Mouse (Mus musculus): ENCODE measurements around the gene Ccr6. TPM values are rescaled to one million over a fixed set of nuclear protein-coding genes. Genes with fewer than 3 reads are reported as not detected.

The Ccr6 gene
- polyA plus RNA-seq, 1 experiment = 4.8 TPM

- WGBS = 78% methylated on average over 3 of the region's 3 CpGs
- no peak overlapping the region for H3K4me3 ChIP-seq (replicated peaks; ENCODE audit: extremely low read depth, low read depth, low read length)
- DNase-seq = no peak
- no peak for TF ChIP-seq POLR2A (IDR thresholded peaks at IDR 0.05; ENCODE audit: borderline replicate concordance, extremely low read depth, low read depth, low read length)
- TF ChIP-seq CTCF (IDR thresholded peaks at IDR 0.05; ENCODE audit: insufficient read depth, low read length) = no peak
- no peaks in the 10 kb centered on the region for H3K4me1 ChIP-seq (ENCODE audit: control insufficient read depth, insufficient read depth, low read length)
These were observed 6.2 kb upstream of the Ccr6 start for GRCm38 (mm10) chr17:8229607-8230006.

- WGBS = 20% methylated on average over 5 of the region's 5 CpGs
- H3K4me1 ChIP-seq (ENCODE audit: control insufficient read depth, insufficient read depth, low read length) = no peaks in the 10 kb centered on the region
- no peak overlapping the region for H3K4me3 ChIP-seq (replicated peaks; ENCODE audit: extremely low read depth, low read depth, low read length)
- TF ChIP-seq CTCF (IDR thresholded peaks at IDR 0.05; ENCODE audit: insufficient read depth, low read length) = no peak
- TF ChIP-seq POLR2A (IDR thresholded peaks at IDR 0.05; ENCODE audit: borderline replicate concordance, extremely low read depth, low read depth, low read length) = no peak
- DNase-seq = no peak
These were observed 3.8 kb upstream of the Ccr6 start for GRCm38 (mm10) chr17:8232089-8232488.

GRCm38 (mm10) chr17:8233618-8234214 lies 2.1 kb upstream of the Ccr6 start:
- no peaks in the 10 kb centered on the region for H3K4me1 ChIP-seq (ENCODE audit: control insufficient read depth, insufficient read depth, low read length)
- DNase-seq = no peak
- H3K4me3 ChIP-seq (replicated peaks; ENCODE audit: extremely low read depth, low read depth, low read length) = no peak overlapping the region
- 47% methylated on average over 15 of the region's 15 CpGs for WGBS
- TF ChIP-seq CTCF (IDR thresholded peaks at IDR 0.05; ENCODE audit: insufficient read depth, low read length) = no peak
- TF ChIP-seq POLR2A (IDR thresholded peaks at IDR 0.05; ENCODE audit: borderline replicate concordance, extremely low read depth, low read depth, low read length) = no peak

GRCm38 (mm10) chr17:8234537-8234936 lies 1.3 kb upstream of the Ccr6 start:
- 75% methylated on average over 4 of the region's 4 CpGs for WGBS
- no peak for DNase-seq
- H3K4me1 ChIP-seq (ENCODE audit: control insufficient read depth, insufficient read depth, low read length) = no peaks in the 10 kb centered on the region
- TF ChIP-seq CTCF (IDR thresholded peaks at IDR 0.05; ENCODE audit: insufficient read depth, low read length) (no peak), POLR2A (IDR thresholded peaks at IDR 0.05; ENCODE audit: borderline replicate concordance, extremely low read depth, low read depth, low read length) (no peak)
- no peak overlapping the region for H3K4me3 ChIP-seq (replicated peaks; ENCODE audit: extremely low read depth, low read depth, low read length)

DNA sequence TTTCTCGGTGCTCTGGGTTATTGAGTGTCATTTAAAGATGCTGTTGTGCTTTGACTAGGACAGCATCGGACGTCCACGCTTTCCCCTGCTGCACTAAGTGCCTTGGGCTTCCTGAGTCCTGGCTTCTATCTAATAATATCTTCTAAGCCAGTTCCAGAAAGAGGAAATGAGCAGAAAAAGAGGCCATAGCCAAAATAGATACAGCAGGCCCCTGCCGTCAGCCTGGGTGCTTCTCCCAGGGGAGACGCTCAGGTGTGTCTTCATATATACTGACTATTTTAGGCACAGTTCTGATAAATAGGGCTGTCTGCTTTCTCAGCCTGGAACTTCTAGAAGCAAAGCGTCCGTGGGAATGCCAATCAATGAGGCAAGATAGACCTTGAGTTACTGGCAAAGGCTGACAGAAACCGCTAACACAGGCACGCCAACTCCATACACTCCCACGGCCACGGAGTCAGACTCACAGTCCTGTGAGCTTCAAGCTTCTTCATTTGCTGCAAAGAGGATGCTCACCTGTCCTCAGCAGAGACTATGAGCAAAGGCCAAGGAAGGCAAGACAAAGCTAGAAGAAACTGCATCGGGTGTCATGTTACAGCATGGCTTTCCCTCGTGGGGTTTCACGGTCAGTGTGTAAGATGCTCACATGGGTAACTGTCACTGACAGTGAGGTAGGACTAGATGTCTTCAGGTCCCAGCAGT lies 2.3 kb downstream of the Ccr6 start:
- DNase-seq = no peak
- Histone ChIP-seq H3K4me3 (replicated peaks; ENCODE audit: extremely low read depth, low read depth, low read length) (no peak overlapping the region), H3K4me1 (ENCODE audit: control insufficient read depth, insufficient read depth, low read length) (no peaks in the 10 kb centered on the region)
- WGBS = 64% methylated on average over 15 of the region's 15 CpGs
- TF ChIP-seq POLR2A (IDR thresholded peaks at IDR 0.05; ENCODE audit: borderline replicate concordance, extremely low read depth, low read depth, low read length) = no peak
- TF ChIP-seq CTCF (IDR thresholded peaks at IDR 0.05; ENCODE audit: insufficient read depth, low read length) = no peak

DNA sequence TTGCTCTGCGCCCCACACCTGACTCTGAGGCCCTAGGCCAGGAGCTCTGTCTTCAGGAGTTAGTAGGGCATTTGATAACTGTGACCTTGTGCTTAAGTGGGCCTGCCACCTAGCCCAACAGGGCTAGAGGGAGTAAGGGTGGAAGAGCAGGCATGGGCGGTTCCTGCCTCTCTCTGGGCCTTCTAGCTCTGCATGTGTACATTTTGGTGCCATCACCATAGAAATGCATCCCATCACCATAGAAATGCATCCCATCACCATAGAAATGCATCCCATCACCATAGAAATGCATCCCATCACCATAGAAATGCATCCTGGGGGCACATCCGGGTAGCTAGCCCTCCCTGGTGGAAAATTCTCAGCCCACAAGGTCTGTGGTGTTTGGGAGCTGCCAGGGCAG lies 3.7 kb downstream of the Ccr6 start:
- H3K4me1 ChIP-seq (ENCODE audit: control insufficient read depth, insufficient read depth, low read length) = no peaks in the 10 kb centered on the region
- no peak for DNase-seq
- no peak overlapping the region for H3K4me3 ChIP-seq (replicated peaks; ENCODE audit: extremely low read depth, low read depth, low read length)
- TF ChIP-seq CTCF (IDR thresholded peaks at IDR 0.05; ENCODE audit: insufficient read depth, low read length) = no peak
- TF ChIP-seq POLR2A (IDR thresholded peaks at IDR 0.05; ENCODE audit: borderline replicate concordance, extremely low read depth, low read depth, low read length) = no peak
- 84% methylated on average over 3 of the region's 3 CpGs for WGBS

DNA sequence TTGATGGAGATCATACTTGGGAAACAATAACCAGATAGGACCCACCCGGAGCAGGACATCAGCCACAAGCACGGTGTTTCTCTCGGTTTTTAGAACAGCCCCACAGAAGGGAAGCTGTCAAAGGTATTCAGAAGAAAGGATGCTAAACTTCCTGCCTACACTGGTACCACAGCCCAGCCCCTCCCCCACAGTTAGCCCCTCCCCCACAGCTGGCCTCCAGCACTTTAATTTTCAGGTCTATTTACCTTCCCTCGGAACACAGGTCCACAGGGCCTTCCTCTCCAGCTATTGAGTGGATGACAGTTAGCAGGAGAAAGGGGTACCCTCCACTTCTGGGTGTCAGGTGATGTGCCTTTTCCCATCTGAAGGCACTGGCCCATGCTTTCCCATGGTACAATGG lies 4.7 kb downstream of the Ccr6 start:
- Histone ChIP-seq H3K4me1 (ENCODE audit: control insufficient read depth, insufficient read depth, low read length) (no peaks in the 10 kb centered on the region; the same call in 1 of the 2 replicates), H3K4me3 (replicated peaks; ENCODE audit: extremely low read depth, low read depth, low read length) (no peak overlapping the region)
- TF ChIP-seq POLR2A (IDR thresholded peaks at IDR 0.05; ENCODE audit: borderline replicate concordance, extremely low read depth, low read depth, low read length) = no peak
- no peak for TF ChIP-seq CTCF (IDR thresholded peaks at IDR 0.05; ENCODE audit: insufficient read depth, low read length)
- DNase-seq = no peak
- 57% methylated on average over 4 of the region's 4 CpGs for WGBS

- no peak overlapping the region for H3K4me3 ChIP-seq (replicated peaks; ENCODE audit: extremely low read depth, low read depth, low read length)
- 76% methylated on average over 12 of the region's 12 CpGs for WGBS
- DNase-seq = no peak
- peaks cover 4% of the 10 kb centered on the region; the same call in 1 of the 2 replicates for H3K4me1 ChIP-seq (ENCODE audit: control insufficient read depth, insufficient read depth, low read length)
- no peak for TF ChIP-seq CTCF (IDR thresholded peaks at IDR 0.05; ENCODE audit: insufficient read depth, low read length)
- no peak for TF ChIP-seq POLR2A (IDR thresholded peaks at IDR 0.05; ENCODE audit: borderline replicate concordance, extremely low read depth, low read depth, low read length)
These were observed 5.8 kb downstream of the Ccr6 start for GRCm38 (mm10) chr17:8241645-8242044.

DNA sequence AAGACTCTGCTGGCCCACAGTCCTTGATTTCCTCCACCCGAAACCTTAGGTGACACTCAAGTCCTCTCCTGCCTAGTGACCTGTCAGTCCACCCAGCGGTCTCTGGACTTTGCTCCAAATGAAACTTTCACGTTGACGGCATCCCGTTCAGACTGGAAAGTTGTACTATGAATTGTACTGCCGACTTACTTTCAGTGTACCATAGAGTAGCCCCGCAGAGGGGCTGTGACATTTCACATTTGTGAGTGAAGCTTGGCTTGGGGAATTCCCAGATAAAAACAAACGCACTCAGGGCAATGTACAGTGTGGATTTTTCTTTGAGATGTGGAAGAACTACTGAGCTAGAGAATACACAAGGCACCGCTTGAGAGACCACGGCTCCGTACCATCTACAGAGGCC lies 6.3 kb downstream of the Ccr6 start:
- TF ChIP-seq POLR2A (IDR thresholded peaks at IDR 0.05; ENCODE audit: borderline replicate concordance, extremely low read depth, low read depth, low read length) (no peak), CTCF (IDR thresholded peaks at IDR 0.05; ENCODE audit: insufficient read depth, low read length) (no peak)

DNA sequence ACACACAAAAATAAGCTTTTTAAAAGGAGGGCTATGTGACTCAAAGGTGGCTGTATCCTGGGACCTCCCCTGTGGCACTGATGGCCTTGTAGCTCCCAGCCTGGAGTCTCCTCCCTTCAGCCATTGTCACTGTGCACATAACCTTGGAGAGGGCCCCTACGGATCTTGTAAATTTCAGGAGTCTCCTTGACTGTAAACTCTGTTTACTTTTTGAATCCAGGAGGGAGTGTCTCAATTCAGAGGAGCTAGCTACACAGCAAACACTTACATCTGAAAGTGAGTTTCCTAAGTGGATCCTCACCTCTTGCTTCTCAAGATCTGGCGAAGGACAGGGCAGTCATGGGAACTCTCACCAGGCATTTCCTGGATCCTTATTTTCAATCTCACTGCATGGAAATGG lies 8.3 kb downstream of the Ccr6 start:
- 45% methylated on average over 2 of the region's 2 CpGs for WGBS
- TF ChIP-seq CTCF (IDR thresholded peaks at IDR 0.05; ENCODE audit: insufficient read depth, low read length) (no peak), POLR2A (IDR thresholded peaks at IDR 0.05; ENCODE audit: borderline replicate concordance, extremely low read depth, low read depth, low read length) (no peak)
- H3K4me3 ChIP-seq (replicated peaks; ENCODE audit: extremely low read depth, low read depth, low read length) = no peak overlapping the region
- peaks cover 4% of the 10 kb centered on the region; the same call in 1 of the 2 replicates for H3K4me1 ChIP-seq (ENCODE audit: control insufficient read depth, insufficient read depth, low read length)
- no peak for DNase-seq

More for the DNA sequence above, 6.3 kb downstream of the Ccr6 start:
- DNase-seq = no peak
- H3K4me3 ChIP-seq (replicated peaks; ENCODE audit: extremely low read depth, low read depth, low read length) = no peak overlapping the region
- 83% methylated on average over 11 of the region's 11 CpGs for WGBS
- peaks cover 4% of the 10 kb centered on the region; the same call in 1 of the 2 replicates for H3K4me1 ChIP-seq (ENCODE audit: control insufficient read depth, insufficient read depth, low read length)
